Mouse (Mus musculus): ENCODE data around the gene Zdhhc17. TPM values are rescaled to one million over a fixed set of nuclear protein-coding genes. Genes with fewer than 3 reads are reported as not detected.

Zdhhc17 gene
- total RNA-seq, 2 experiments from 2014 or later = 102 to 107 TPM

DNA sequence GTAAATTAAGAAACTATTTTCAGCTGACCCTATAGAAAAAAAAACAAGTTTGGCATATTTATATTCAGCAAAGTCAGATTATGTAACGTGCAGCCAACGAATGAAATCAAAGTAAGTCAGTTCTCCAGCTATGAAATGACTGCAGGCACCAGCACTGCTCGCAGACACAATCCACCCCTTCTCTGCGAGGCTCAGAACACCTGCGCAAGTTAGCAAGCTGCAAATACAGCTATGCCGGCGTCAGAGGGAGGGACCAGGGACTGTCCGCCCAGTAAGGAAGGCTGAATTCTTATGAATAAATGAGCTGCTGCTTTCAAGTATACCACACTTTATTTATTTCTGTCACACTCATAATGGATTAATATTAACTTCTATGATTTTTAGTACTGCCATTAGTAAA is 50.2 kb downstream of the Zdhhc17 start:
- no peak for DNase-seq (ENCODE audit: low spot score in 2 of 2)

DNA sequence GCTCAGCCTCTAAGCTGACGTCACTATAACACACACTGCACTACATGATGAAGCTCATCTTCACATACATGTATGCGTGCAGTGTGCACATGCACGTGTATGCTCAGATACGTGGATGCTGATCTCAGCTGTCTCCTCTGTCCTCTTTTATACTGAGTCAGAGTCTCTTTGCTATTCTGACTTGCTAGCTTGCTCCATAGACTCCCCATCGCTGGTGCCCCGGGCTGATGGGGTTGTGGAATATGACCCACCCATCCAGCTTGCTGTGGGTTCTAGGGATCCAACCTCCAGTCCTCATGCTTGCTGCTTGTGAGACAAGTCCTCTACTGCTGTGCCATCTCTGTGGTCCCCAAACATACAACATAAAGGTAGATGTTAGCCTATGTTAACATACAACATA is 51.1 kb downstream of the Zdhhc17 start:
- DNase-seq (ENCODE audit: low spot score in 2 of 2) = no peak

DNA sequence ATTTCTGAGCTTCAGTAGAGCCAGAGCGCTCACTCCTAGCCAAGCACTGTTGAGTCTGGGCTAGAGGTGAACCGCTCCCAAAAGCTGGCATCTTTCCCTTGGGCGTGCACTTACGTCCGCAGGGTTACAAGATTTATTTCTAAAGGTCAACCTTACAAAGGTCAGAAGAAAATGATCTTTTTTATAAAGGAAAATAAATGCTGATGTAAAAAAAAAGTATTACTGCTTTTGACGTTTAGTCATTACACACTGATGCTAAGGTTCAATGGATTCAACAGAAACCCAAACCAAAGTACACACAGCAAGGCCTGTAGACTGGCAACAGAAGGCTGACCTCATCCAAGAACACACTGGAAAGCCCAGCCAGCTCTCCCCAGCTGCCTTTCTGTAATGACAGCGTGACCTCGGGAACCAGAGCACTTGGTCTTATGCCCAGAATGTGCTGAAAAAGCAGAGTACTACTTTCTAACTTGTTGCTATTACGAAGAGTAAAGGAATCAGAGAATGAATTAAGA is 56.9 kb downstream of the Zdhhc17 start:
- DNase-seq (ENCODE audit: low spot score in 2 of 2) = peak in 1 of 2 experiments; percentile 68

- DNase-seq (ENCODE audit: low spot score in 2 of 2) = no peak
These were observed 57.7 kb downstream of the Zdhhc17 start for GRCm38 (mm10) chr10:110952271-110952670.

GRCm38 (mm10) chr10:110951748-110952147 is 58.2 kb downstream of the Zdhhc17 start:
- DNase-seq (ENCODE audit: low spot score in 2 of 2) = no peak

DNA sequence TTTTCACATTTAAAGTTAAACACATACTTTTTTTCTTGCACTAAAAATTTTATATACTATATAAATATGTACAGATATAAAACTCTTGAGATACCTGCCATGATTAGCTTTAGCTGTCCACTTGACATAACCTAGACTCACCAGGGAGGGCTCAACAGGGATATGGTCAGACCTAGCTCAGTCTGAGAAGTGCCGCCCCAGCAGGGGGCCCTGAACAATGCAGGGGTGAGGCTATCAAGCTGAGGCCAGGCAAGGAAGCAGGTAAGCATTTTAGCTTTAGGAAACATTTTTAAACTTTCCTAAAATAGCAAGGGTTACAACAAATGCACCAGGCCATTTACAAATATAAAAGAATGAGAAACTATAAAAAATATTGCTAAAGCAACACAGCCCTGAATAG is 58.8 kb downstream of the Zdhhc17 start:
- DNase-seq (ENCODE audit: low spot score in 2 of 2) = no peak

GRCm38 (mm10) chr10:110947574-110947973 is 62.4 kb downstream of the Zdhhc17 start:
- no peak for DNase-seq (ENCODE audit: low spot score in 2 of 2)

DNA sequence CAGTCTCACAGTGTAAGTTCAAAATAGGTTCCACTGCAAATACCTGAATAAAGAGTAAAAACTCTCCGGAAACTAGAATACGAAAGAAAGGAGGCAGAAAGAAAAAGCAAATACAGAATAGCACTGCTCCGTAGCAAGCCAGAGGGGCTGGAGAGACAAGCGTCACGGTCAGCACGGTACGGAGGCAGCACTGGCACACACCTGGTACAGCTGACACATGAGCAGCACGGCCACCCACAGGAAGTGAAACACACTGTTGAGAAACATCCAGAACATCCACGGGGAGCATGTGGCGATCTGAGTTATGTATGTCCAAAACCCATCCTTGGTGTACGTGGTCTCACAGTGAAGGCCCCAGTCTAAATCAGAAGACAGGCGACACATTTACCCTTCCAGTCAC is 64.0 kb downstream of the Zdhhc17 start:
- DNase-seq (ENCODE audit: low spot score in 2 of 2) = no peak

GRCm38 (mm10) chr10:110944175-110944574 is 65.8 kb downstream of the Zdhhc17 start:
- no peak for DNase-seq (ENCODE audit: low spot score in 2 of 2)

GRCm38 (mm10) chr10:110942806-110943205 is 67.1 kb downstream of the Zdhhc17 start:
- no peak for DNase-seq (ENCODE audit: low spot score in 2 of 2)

DNA sequence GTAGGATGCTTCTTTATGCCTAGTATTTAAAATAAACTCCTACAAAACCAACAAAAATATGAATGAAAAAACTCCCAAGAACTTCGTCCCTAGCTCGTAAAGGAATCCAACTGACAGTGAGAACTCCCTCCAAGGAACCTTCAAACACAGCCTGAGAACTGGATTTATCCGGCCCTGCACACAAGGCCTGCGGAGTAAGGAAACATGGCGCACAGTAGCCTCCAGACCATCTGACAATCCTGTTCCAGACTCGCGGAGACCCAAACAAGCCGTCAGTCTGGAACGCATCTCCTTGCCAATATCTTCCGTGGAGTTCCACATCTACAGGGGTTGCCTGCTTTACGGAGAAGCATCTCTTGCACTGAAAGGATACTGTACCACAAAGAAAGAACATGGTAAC is 68.0 kb downstream of the Zdhhc17 start:
- DNase-seq (ENCODE audit: low spot score in 2 of 2) = no peak

DNA sequence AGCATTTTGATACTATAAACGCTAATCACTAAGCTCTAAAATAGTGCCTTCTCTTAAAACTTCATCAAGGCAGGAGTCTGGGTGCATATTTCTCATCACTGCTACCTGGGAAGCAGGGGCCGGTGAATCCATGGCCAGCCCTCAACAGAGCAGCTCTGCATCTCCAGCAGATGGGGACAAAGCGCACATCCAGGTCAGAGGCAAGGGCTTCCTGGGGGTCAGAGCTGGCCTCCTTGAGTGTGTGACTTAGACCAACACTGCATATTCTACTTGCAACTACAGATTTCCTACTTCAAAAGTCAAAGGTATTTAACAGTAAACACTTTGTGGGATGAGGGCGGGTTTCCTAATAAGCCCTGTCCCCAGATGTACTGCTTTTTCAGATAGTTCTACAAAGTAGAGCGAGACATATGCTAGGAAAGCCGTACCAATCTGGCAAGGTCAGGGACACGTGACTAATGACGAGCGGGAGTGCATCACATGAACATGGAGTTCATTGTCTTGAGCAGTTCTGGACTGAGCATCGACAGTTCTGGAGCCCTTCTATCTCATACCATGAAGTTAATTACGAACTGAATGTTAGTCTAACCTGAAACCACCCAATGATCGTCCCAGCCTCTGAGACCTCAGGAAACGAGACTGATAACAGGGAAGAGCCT is 69.1 kb downstream of the Zdhhc17 start:
- DNase-seq (ENCODE audit: low spot score in 2 of 2) = no peak

GRCm38 (mm10) chr10:110939717-110940116 is 70.2 kb downstream of the Zdhhc17 start:
- no peak for DNase-seq (ENCODE audit: low spot score in 2 of 2)

GRCm38 (mm10) chr10:110938841-110939549 is 70.9 kb downstream of the Zdhhc17 start:
- DNase-seq (ENCODE audit: low spot score in 2 of 2) = peak; percentile 69 to 83

- DNase-seq (ENCODE audit: low spot score in 2 of 2) = no peak
These were observed 71.6 kb downstream of the Zdhhc17 start for GRCm38 (mm10) chr10:110938361-110938760.

GRCm38 (mm10) chr10:110935669-110936068 is 74.3 kb downstream of the Zdhhc17 start:
- no peak for DNase-seq (ENCODE audit: low spot score in 2 of 2)

DNA sequence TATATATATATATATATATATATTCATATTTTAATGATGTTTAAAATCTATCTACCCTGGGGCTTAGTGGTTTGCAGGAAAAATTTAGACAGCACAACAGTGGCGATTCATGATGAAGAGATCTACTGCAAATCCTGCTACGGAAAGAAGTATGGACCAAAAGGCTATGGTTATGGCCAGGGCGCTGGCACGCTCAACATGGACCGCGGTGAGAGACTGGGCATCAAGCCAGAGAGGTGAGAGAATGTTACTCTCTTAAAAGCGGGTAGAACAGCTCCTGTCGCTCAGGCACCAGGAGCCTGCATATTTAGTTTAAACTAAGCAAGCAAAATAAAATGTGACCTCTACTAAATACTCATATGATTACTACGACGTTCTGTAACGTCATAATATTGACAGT is 74.9 kb downstream of the Zdhhc17 start:
- DNase-seq (ENCODE audit: low spot score in 2 of 2) = no peak

DNA sequence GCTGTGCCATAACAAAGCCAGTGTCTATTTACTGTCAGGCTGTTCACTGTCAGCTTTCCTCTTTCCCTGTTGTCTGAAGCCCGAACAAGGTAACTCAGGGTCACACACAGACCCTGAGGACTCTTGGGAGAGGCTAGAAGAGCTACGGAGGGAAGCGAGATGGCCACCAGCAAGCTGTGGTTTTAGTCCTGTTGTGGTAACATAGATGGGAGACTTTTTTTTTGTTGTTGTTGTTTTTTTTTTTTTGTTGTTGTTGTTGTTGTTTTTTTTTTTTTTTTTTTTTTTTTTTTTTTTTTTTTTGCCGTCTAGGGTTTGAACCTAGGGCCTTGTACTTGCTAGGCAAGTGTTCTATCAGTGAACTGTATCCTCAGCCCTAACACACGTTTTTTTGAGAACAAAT is 76.4 kb downstream of the Zdhhc17 start:
- no peak for DNase-seq (ENCODE audit: low spot score in 2 of 2)

GRCm38 (mm10) chr10:110931913-110932560 is 77.9 kb downstream of the Zdhhc17 start:
- no peak for DNase-seq (ENCODE audit: low spot score in 2 of 2)

- no peak for DNase-seq (ENCODE audit: low spot score in 2 of 2)
These were observed 78.6 kb downstream of the Zdhhc17 start for GRCm38 (mm10) chr10:110931161-110931912.

- DNase-seq (ENCODE audit: low spot score in 2 of 2) = no peak
These were observed 80.2 kb downstream of the Zdhhc17 start for GRCm38 (mm10) chr10:110929756-110930155.
